Mouse (Mus musculus) CH12.LX (cell line): ENCODE results near the gene Ush2a. TPM values are rescaled to one million over a fixed set of nuclear protein-coding genes. Genes with fewer than 3 reads are reported as not detected.

Source experiments
- DNase-seq: peaks from one replicate; pipeline ENCODE4 v3.0.0-alpha.2; 2013; ENCODE audit errors: extremely low read depth
- H3K27ac ChIP-seq: 2 replicates; pipeline ENCODE4 v1.5.1; 2012; ENCODE audit warnings: low read depth, mild to moderate bottlenecking, control low read depth, moderate library complexity; ENCODE audit not compliant: insufficient read depth
- H3K27me3 ChIP-seq: replicated peaks from 2 replicates; pipeline ENCODE3; 2012; ENCODE audit warnings: inconsistent platforms
- H3K36me3 ChIP-seq, 2 experiments: replicated peaks in 1 of 2; 2 replicates each; pipeline versions ENCODE3 to v1.6.1; 2012; ENCODE audit warnings: inconsistent platforms in 1 of 2, low read length in 1 of 2, mild to moderate bottlenecking in 1 of 2, mixed read lengths in 1 of 2, moderate library complexity in 1 of 2; ENCODE audit not compliant: control insufficient read depth in 1 of 2, insufficient read depth in 1 of 2
- H3K4me1 ChIP-seq, 2 experiments: 2 replicates each; pipeline ENCODE4 v1.6.1; 2012; ENCODE audit warnings: inconsistent platforms in 1 of 2, moderate library complexity in 1 of 2; ENCODE audit not compliant: insufficient read depth in 2 of 2, control insufficient read depth in 1 of 2
- H3K4me2 ChIP-seq: 2 replicates; pipeline ENCODE4 v1.6.1; 2012; ENCODE audit warnings: low read depth, mild to moderate bottlenecking, control low read depth; ENCODE audit not compliant: poor library complexity, insufficient read depth, severe bottlenecking
- H3K4me3 ChIP-seq, 3 experiments: fragments of 150-350 bp in 1 of 3; sonication (generic) in 1 of 3; replicated peaks in 1 of 3; 2 replicates each; pipeline versions ENCODE3 to v1.5.1; 2011 to 2012; ENCODE audit warnings: low read depth in 2 of 3, low read length in 2 of 3, mild to moderate bottlenecking in 2 of 3, moderate library complexity in 2 of 3, control low read depth in 1 of 3, improper control_type of control experiment in 1 of 3, inconsistent platforms in 1 of 3, mixed read lengths in 1 of 3; ENCODE audit not compliant: poor library complexity in 1 of 3
- H3K79me2 ChIP-seq: replicated peaks from 2 replicates; pipeline ENCODE4 v1.6.1; 2012; ENCODE audit warnings: mild to moderate bottlenecking, moderate library complexity; ENCODE audit not compliant: control insufficient read depth, poor library complexity, insufficient read depth, severe bottlenecking; ENCODE audit errors: extremely low read depth
- H3K9ac ChIP-seq: 2 replicates; pipeline ENCODE4 v1.6.1; 2012; ENCODE audit warnings: low read depth, mild to moderate bottlenecking, control low read depth, moderate library complexity; ENCODE audit not compliant: insufficient read depth
- H3K9me3 ChIP-seq: replicated peaks from 2 replicates; pipeline ENCODE3; 2012; ENCODE audit warnings: low read length, inconsistent platforms, mixed read lengths
- E2F4 ChIP-seq: IDR thresholded peaks from 2 replicates; pipeline ENCODE4 v1.6.1; 2011; ENCODE audit warnings: low read depth, low read length, improper control_type of control experiment; ENCODE audit not compliant: insufficient replicate concordance
- ETS1 ChIP-seq: conservative IDR thresholded peaks from 2 replicates; pipeline ENCODE4 v1.6.1; 2012; ENCODE audit warnings: low read depth, mild to moderate bottlenecking, inconsistent platforms, low read length, improper control_type of control experiment, moderate library complexity
- GABPA ChIP-seq: IDR thresholded peaks from 2 replicates; pipeline ENCODE4 v1.6.1; 2012; ENCODE audit warnings: low read depth, low read length, improper control_type of control experiment, inconsistent platforms; ENCODE audit not compliant: insufficient replicate concordance
- HCFC1 ChIP-seq: IDR thresholded peaks from 2 replicates; pipeline ENCODE4 v1.6.1; 2012; ENCODE audit warnings: low read depth, mild to moderate bottlenecking, inconsistent platforms, low read length, improper control_type of control experiment
- MXI1 ChIP-seq: IDR thresholded peaks from 2 replicates; pipeline ENCODE4 v1.6.1; 2011; ENCODE audit warnings: mild to moderate bottlenecking, low read depth, low read length, improper control_type of control experiment
- NRF1 ChIP-seq: IDR thresholded peaks from 2 replicates; pipeline ENCODE4 v1.6.1; 2014; ENCODE audit warnings: low read depth, mild to moderate bottlenecking, inconsistent platforms, low read length, improper control_type of control experiment, moderate library complexity
- PAX5 ChIP-seq: IDR thresholded peaks from 2 replicates; pipeline ENCODE4 v1.6.1; 2012; ENCODE audit warnings: low read length, inconsistent platforms, mixed read lengths
- POLR2AphosphoS2 ChIP-seq: IDR thresholded peaks from 2 replicates; pipeline ENCODE4 v1.6.1; 2011; ENCODE audit warnings: low read depth, low read length, improper control_type of control experiment
- RAD21 ChIP-seq: IDR thresholded peaks from 2 replicates; pipeline ENCODE4 v1.6.1; 2011; ENCODE audit warnings: low read depth, mild to moderate bottlenecking, low read length, improper control_type of control experiment, moderate library complexity
- TBP ChIP-seq: conservative IDR thresholded peaks from 2 replicates; pipeline ENCODE4 v1.6.1; 2011; ENCODE audit warnings: low read depth, low read length, improper control_type of control experiment
- TCF12 ChIP-seq: IDR thresholded peaks from 2 replicates; pipeline ENCODE4 v1.6.1; 2014; ENCODE audit warnings: low read depth, mild to moderate bottlenecking, inconsistent platforms, low read length, improper control_type of control experiment
- USF1 ChIP-seq: IDR thresholded peaks from 2 replicates; pipeline ENCODE4 v1.6.1; 2014; ENCODE audit warnings: low read depth, mild to moderate bottlenecking, inconsistent platforms, low read length, improper control_type of control experiment
- USF2 ChIP-seq: conservative IDR thresholded peaks from 2 replicates; pipeline ENCODE4 v1.6.1; 2011; ENCODE audit warnings: low read depth, low read length, improper control_type of control experiment
- ZC3H11A ChIP-seq: IDR thresholded peaks from 2 replicates; pipeline ENCODE4 v1.6.1; 2012; ENCODE audit warnings: low read depth, mild to moderate bottlenecking, inconsistent platforms, low read length, improper control_type of control experiment
- ZMIZ1 ChIP-seq: IDR thresholded peaks from 2 replicates; pipeline ENCODE4 v1.6.1; 2012; ENCODE audit warnings: low read depth, mild to moderate bottlenecking, inconsistent platforms, low read length, improper control_type of control experiment
- dilution Hi-C: fragments of 300-500 bp; cut with MboI; formaldehyde crosslinking; loops from 2 replicates; pipeline ENCODE4 v1.14.3; 2020; ENCODE audit warnings: low sequenced_read_pairs; ENCODE audit not compliant: extremely low pct_unique_long_range_greater_than_20kb, extremely low pct_ligation_motif_present
- in situ Hi-C: fragments of 300-500 bp; cut with MboI; formaldehyde crosslinking; loops from 3 replicates; pipeline ENCODE4 v1.14.3; 2019; ENCODE audit warnings: low sequenced_read_pairs, low pct_ligation_motif_present, low pct_unique_long_range_greater_than_20kb, mixed read lengths
- polyA plus RNA-seq: library from polyadenylated mRNA; unstranded; fragments of >175 nt; gene quantifications from 2 replicates; pipeline ENCODE4 v1.2.1, GENCODE M21; 2012; ENCODE audit warnings: low read depth; ENCODE audit not compliant: insufficient read length
- total RNA-seq, 2 experiments: library from RNA; depleted of rRNA; stranded (reverse); fragments of 300-350 nt in 1 of 2; fragments of >200 nt in 1 of 2; gene quantifications; 2 replicates each; pipeline ENCODE4 v1.2.3; 2012 to 2014

Gene Ush2a
- total and polyA plus RNA-seq, 3 experiments: not detected

DNA sequence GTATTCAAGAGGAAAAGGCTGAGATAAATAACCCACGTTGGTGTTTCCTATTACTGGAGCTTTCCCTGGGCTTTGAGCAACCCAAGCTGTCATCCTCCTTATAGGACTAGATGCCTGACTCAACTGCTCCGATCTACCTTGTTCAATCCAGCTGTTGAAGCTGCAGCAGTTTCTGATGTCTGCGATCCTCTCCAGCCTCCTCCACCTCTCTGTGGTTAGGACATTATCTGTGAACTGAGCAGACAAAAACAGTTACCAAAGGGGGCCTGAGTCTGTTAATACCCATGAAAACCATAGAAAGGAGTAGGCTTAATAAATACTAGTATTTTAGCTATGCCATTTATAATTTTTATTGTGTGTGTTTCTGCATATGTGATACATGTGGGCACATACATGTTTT is 572.9 kb downstream of the Ush2a start:
- H3K4me1 ChIP-seq: no peaks in the 10 kb centered on the region
- no peak for DNase-seq
- TF ChIP-seq ETS1 (no peak), USF2 (no peak), ZMIZ1 (no peak), TBP (no peak), MXI1 (no peak)
- TF ChIP-seq, all 38 proteins: peak for 0
- Histone ChIP-seq H3K9me3 (peaks cover 69% of the 10 kb centered on the region), H3K27ac (no peak overlapping the region), H3K36me3 (no peaks in the 10 kb centered on the region), H3K4me2 (no peak overlapping the region), H3K27me3 (no peaks in the 10 kb centered on the region), H3K9ac (no peak overlapping the region), H3K79me2 (no peaks in the 10 kb centered on the region), H3K4me3 (no peak overlapping the region)
- dilution Hi-C loops: no loop called here
- in situ Hi-C loops: no loop called here

DNA sequence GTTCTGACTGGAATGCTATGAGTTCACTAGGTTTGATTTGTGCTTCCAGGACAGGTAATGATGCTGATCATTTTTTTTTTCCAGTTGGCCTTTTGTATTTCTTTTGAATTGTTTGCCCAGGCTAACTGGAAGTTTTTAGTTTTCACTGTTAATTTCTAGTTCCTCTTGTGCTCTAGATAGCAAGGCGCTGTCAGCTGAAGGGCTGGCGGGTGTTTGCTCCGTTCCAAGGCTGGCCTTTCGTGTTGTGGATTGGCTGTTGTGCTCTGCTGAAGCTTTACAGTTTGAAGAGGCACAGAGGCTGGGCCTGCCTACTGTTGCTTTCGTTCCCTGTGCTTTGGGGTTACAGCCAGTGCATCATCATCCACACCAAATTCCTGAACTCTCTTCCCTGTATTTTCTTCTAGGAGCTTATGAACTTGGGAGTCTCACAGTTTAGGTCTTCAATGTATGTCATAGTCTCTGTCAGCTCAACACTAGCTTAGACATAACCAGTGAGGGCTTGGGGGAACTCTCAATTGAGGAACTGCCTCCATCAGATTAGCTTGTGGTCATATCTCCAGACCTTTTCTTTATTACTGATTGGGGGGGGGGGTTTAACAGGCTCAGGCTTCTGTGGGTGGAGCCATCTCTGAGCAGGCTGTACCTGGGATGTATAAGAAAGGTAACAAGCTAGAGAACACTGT is 575.9 kb downstream of the Ush2a start:
- TF ChIP-seq PAX5 (no peak), ETS1 (no peak), GABPA (no peak), E2F4 (no peak), ZC3H11A (no peak), MXI1 (no peak), HCFC1 (no peak), TCF12 (no peak), RAD21 (no peak)
- TF ChIP-seq, all 38 proteins: peak for 0
- Histone ChIP-seq H3K9me3 (peaks cover 59% of the 10 kb centered on the region), H3K4me1 (no peaks in the 10 kb centered on the region), H3K27me3 (no peaks in the 10 kb centered on the region), H3K9ac (no peak overlapping the region), H3K27ac (no peak overlapping the region), H3K36me3 (no peaks in the 10 kb centered on the region), H3K4me3 (no peak overlapping the region), H3K4me2 (no peak overlapping the region), H3K79me2 (no peaks in the 10 kb centered on the region)
- no peak for DNase-seq
- dilution Hi-C loops (no loop called here), in situ Hi-C loops (no loop called here)

DNA sequence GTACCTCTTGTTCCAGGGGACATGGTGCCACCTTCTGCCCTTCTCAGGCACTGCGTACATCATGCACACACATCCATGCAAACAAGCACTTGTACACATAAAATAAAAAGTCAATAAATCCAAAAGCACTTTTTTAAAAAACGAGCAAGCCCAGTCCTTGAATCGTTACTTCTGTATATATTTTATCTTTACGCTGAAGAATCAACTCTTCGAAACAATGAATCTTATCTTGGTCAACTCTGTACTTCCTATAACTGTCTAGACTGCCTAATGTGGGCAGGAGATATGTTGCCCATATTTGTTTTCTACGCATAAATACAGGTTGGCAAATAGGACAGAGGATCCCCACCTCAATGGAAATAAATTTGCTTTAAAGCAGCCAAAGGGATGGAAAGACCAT is 585.4 kb downstream of the Ush2a start:
- Histone ChIP-seq H3K4me3 (no peak overlapping the region), H3K79me2 (no peaks in the 10 kb centered on the region), H3K36me3 (no peaks in the 10 kb centered on the region), H3K4me1 (no peaks in the 10 kb centered on the region), H3K9me3 (peaks cover 80% of the 10 kb centered on the region), H3K4me2 (no peak overlapping the region), H3K27ac (no peak overlapping the region), H3K9ac (no peak overlapping the region), H3K27me3 (no peaks in the 10 kb centered on the region)
- in situ Hi-C loops: no loop called here
- TF ChIP-seq RAD21: no peak
- TF ChIP-seq USF1: no peak
- TF ChIP-seq NRF1: no peak
- TF ChIP-seq POLR2AphosphoS2: no peak
- no peak for TF ChIP-seq ZMIZ1
- no peak for DNase-seq
- dilution Hi-C loops: no loop called here
